ENCODE assay signal across 10 mouse cellular contexts in the genomic region with DNA sequence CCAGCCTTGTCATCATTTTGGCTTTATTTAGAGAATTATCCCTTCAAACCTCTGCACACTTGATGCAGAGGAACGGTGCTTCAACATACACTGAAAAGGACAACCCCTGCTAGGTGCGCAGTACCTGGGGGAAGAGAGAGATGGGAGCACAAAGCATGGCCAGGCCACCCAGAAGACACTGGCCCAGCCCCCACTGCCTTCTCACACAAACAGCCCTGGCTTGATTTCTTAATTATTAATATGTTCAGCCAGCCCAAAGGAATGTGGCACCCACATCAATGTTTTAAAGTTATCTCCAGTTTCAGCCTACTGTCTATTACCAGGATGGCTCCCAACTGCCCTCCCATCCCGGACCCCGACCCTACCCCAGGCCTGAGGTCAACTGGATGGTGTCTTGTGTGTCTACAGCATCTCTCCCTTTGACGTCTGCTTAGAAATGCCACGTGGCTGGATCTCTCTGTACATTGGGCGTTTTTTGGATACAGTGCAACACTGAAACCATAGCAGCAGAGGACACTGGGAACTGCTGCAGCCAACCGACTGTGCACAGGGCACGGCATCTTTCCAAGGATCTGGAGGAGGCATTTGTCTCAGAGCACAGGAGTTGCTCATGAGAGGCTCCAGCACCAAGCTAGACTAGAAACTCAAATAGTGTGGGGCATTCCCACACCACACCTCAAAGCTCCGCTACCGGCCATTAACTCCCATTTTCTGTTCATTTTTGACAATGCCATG.
DNase-seq lines count a peak whose midpoint lies in the region; ATAC-seq and TF ChIP-seq lines count a peak whose summit lies in the region.
"Had no signal": no experiment of that assay in that cellular context is flagged by ENCODE, and none has a peak within 500 bp of the region (broad histone marks: within the 10 kb centered on the region; RNA-seq: fewer than 3 reads in every experiment).

No protein-coding gene starts in this region.

- no peak for TF ChIP-seq CTCF in layer of hippocampus, adult 2 months (conservative IDR thresholded peaks at IDR 0.05)
- TF ChIP-seq CTCF in embryonic fibroblast, embryonic 13.5 days (IDR thresholded peaks at IDR 0.05; ENCODE audit: borderline replicate concordance, insufficient read depth, low read length): no peak

- no peak overlapping the region for H3K4me2 ChIP-seq in stomach, embryonic 14.5 days (replicated peaks; ENCODE audit: low read depth, low read length)
- H3K4me2 ChIP-seq: neural tube, embryonic 12.5 days had no signal

- H3K9ac ChIP-seq in stomach, embryonic 14.5 days (replicated peaks; ENCODE audit: low read depth, low read length): no peak overlapping the region
- H3K9ac ChIP-seq: neural tube, embryonic 12.5 days had no signal

- peak overlapping the region; percentile 87 for H3K27ac ChIP-seq in layer of hippocampus, adult 2 months
- peak overlapping the region; percentile 48; the same call in 1 of the 2 replicates for H3K27ac ChIP-seq in embryonic fibroblast, embryonic 13.5 days (ENCODE audit: insufficient read depth, low read length)
- peak overlapping the region; percentile 70; the same call in 1 of the 2 replicates for H3K27ac ChIP-seq in stomach, embryonic 14.5 days (ENCODE audit: low read length)
- H3K27ac ChIP-seq: neural tube, embryonic 12.5 days had no signal

- no peak for ATAC-seq in stomach, embryonic 14.5 days (ENCODE audit: insufficient number of reproducible peaks, insufficient read depth, low FRiP score, low read depth)

- no peaks in the 10 kb centered on the region for H3K27me3 ChIP-seq in stomach, embryonic 14.5 days (ENCODE audit: control insufficient read depth, insufficient read depth, low read length)
- H3K27me3 ChIP-seq: neural tube, embryonic 12.5 days; Patski had no signal

- no peak for TF ChIP-seq POLR2A in embryonic fibroblast, embryonic 13.5 days (IDR thresholded peaks at IDR 0.05; ENCODE audit: low read depth, low read length)

- peak; percentile 34 for DNase-seq in cerebellum, adult 11 months
- DNase-seq in cerebellum, adult 8-10 months: no peak
- DNase-seq in layer of hippocampus, adult 2 months (ENCODE audit: low spot score in 2 of 2): peak; percentile 35 to 46
- no peak for DNase-seq in layer of hippocampus, postnatal 25 days (ENCODE audit: extremely low spot score in 1 of 2, low spot score in 1 of 2)
- DNase-seq in thymus, postnatal 25 days: no peak
- no peak for DNase-seq in adrenal gland, adult 8-10 months

- H3K4me3 ChIP-seq in layer of hippocampus, adult 2 months: no peak overlapping the region
- H3K4me3 ChIP-seq in embryonic fibroblast, embryonic 13.5 days (ENCODE audit: insufficient read depth, low read length): no peak overlapping the region
- no peak overlapping the region for H3K4me3 ChIP-seq in stomach, embryonic 14.5 days (ENCODE audit: low read depth, low read length)
- H3K4me3 ChIP-seq: neural tube, embryonic 12.5 days had no signal

- H3K9me3 ChIP-seq in stomach, embryonic 14.5 days (ENCODE audit: control insufficient read depth, low read depth, low read length): peaks cover 4% of the 10 kb centered on the region; the same call in 1 of the 2 replicates
- H3K9me3 ChIP-seq: neural tube, embryonic 12.5 days had no signal

- H3K4me1 ChIP-seq in embryonic fibroblast, embryonic 13.5 days (ENCODE audit: control insufficient read depth, insufficient read depth, low read length): peaks cover 9% of the 10 kb centered on the region
- H3K4me1 ChIP-seq in stomach, embryonic 14.5 days (ENCODE audit: control insufficient read depth, insufficient read depth, low read length): peaks cover 20% of the 10 kb centered on the region
- H3K4me1 ChIP-seq: neural tube, embryonic 12.5 days had no signal

- H3K36me3 ChIP-seq in stomach, embryonic 14.5 days (ENCODE audit: control insufficient read depth, insufficient read depth, low read length): peaks cover 3% of the 10 kb centered on the region; the same call in 1 of the 2 replicates
- H3K36me3 ChIP-seq: neural tube, embryonic 12.5 days had no signal

- WGBS in stomach, embryonic 14.5 days: 83% methylated on average over 11 of the region's 11 CpGs

Comparison
In these comparisons a context has a peak if more than half of its experiments do, and no peak if none do; other contexts are left out.
1. DNase-seq: peak in cerebellum, adult 11 months (single experiment) and layer of hippocampus, adult 2 months (2 of 2); none in cerebellum, adult 8-10 months (single experiment), layer of hippocampus, postnatal 25 days (0 of 2), thymus, postnatal 25 days (single experiment) and adrenal gland, adult 8-10 months (single experiment).
2. Peak in every context shown above with its lines, with median percentiles within 50 percentile points of each other: H3K27ac ChIP-seq.